Mouse (Mus musculus) cerebellum, adult 2 months (tissue): ENCODE data around the gene Thg1l. TPM values are rescaled to one million over a fixed set of nuclear protein-coding genes. Genes with fewer than 3 reads are reported as not detected.

Experiments used
- DNase-seq, 2 experiments: peaks; one replicate each; pipeline ENCODE4 v3.0.0; 2021
- H3K27ac ChIP-seq: fragments of 200-500 bp; 2 replicates; pipeline ENCODE4 v1.5.1; 2012; ENCODE audit warnings: low read length, control low read depth, inconsistent platforms; ENCODE audit not compliant: insufficient read depth
- H3K27me3 ChIP-seq: fragments of 200-500 bp; 2 replicates; pipeline ENCODE4 v1.6.1; 2012; ENCODE audit warnings: inconsistent platforms, mild to moderate bottlenecking, low read length, moderate library complexity; ENCODE audit not compliant: control insufficient read depth, insufficient read depth
- H3K4me1 ChIP-seq: fragments of 200-500 bp; 2 replicates; pipeline ENCODE4 v1.6.1; 2011; ENCODE audit warnings: low read length; ENCODE audit not compliant: control insufficient read depth, insufficient read depth
- H3K4me3 ChIP-seq: fragments of 200-500 bp; replicated peaks from 2 replicates; pipeline ENCODE3; 2011; ENCODE audit warnings: mild to moderate bottlenecking, low read depth, low read length, control low read depth; ENCODE audit not compliant: insufficient read depth
- CTCF ChIP-seq: fragments of 200-500 bp; IDR thresholded peaks from 2 replicates; pipeline ENCODE4 v1.5.1; 2011; ENCODE audit warnings: low read depth, mild to moderate bottlenecking, control low read depth, low read length, moderate library complexity, borderline replicate concordance; ENCODE audit not compliant: insufficient read depth
- POLR2A ChIP-seq: fragments of 200-500 bp; IDR thresholded peaks from 2 replicates; pipeline ENCODE4 v1.6.1; 2011; ENCODE audit warnings: low read length, control low read depth, borderline replicate concordance; ENCODE audit not compliant: insufficient read depth
- WGBS: fragments of 180-500 bp; shearing (Covaris S2); methylation state at CpG from one replicate; pipeline ENCODE4 v1.1.7; 2018; 5-methylcytosine and 5-hydroxymethylcytosine counted together
- polyA plus RNA-seq: library from polyadenylated mRNA; depleted of rRNA; stranded (reverse); fragments of >200 nt; gene quantifications from 2 replicates; pipeline ENCODE4 v1.2.3, GENCODE M21; 2012

The Thg1l gene
- polyA plus RNA-seq, 1 experiment = 6.8 TPM

DNA sequence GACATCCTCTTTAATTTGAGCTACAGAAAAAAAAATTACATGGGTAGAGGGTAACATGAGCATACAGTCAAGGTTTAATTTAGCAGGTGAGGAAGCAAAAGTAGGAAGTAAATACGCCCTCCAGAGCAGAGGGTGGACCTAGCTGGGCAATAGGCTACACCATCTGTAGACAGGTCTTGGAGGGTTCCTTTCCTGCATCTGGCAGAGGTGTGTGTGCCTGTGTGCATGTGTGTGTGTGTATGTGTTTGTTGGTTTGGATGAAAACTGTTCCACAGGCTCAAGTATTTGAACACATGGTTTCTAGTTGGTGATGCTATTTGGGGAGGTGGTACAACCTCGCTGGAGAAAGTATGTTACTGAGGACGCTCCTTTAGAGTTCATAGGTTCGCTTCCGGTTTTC lies 18.3 kb upstream of the Thg1l start:
- Histone ChIP-seq H3K27ac (no peak overlapping the region), H3K4me3 (no peak overlapping the region), H3K27me3 (no peaks in the 10 kb centered on the region), H3K4me1 (no peaks in the 10 kb centered on the region)
- no peak for TF ChIP-seq POLR2A
- TF ChIP-seq CTCF = no peak
- 85% methylated on average over 5 of the region's 5 CpGs for WGBS
- DNase-seq = no peak

GRCm38 (mm10) chr11:45968466-45968865 lies 13.2 kb upstream of the Thg1l start:
- no peak for TF ChIP-seq CTCF
- TF ChIP-seq POLR2A = no peak
- 83% methylated on average over 3 of the region's 3 CpGs for WGBS

DNA sequence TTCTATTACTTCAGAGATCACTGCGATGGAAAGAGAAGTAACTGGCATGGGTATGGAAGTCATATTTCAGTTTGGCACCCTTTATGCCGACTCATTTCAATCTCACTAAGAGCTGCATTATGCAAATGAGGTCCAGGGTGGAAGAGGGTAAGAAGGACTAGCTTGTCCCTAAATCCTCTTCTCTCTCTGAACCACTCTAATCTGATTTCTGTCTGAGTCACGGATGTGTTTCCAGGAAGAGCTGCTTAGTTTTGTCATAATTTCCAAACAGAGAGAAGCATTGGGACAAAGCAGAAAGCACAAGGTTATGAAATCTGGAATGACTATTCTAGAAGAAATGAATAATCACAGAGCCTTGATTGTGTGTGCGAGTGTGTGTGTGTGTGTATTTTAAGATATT lies 11.6 kb upstream of the Thg1l start:
- Histone ChIP-seq H3K4me1 (no peaks in the 10 kb centered on the region), H3K4me3 (no peak overlapping the region), H3K27me3 (no peaks in the 10 kb centered on the region), H3K27ac (no peak overlapping the region)
- DNase-seq = no peak
- WGBS = 82% methylated on average over 4 of the region's 4 CpGs
- TF ChIP-seq POLR2A (no peak), CTCF (no peak)

More at GRCm38 (mm10) chr11:45968466-45968865, 13.2 kb upstream of the Thg1l start:
- Histone ChIP-seq H3K4me3 (no peak overlapping the region), H3K27me3 (no peaks in the 10 kb centered on the region), H3K27ac (no peak overlapping the region), H3K4me1 (no peaks in the 10 kb centered on the region)
- no peak for DNase-seq

DNA sequence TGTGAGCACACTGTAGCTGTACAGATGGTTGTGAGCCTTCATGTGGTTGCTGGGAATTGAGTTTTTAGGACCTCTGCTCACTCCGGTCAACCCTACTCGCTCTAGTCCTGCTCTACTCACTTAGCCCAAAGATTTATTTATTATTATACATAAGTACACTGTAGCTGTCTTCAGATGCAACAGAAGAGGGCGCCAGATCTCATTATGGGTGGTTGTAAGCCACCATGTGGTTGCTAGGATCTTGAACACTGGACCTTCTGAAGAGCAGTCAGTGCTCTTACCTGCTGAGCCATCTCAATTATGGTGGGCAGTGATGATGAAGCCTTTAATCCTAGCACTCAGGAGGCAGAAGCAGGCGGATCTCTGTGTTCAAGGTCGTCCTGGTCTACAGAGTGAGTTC lies 4.7 kb upstream of the Thg1l start:
- H3K4me1 ChIP-seq = no peaks in the 10 kb centered on the region
- 86% methylated on average over 5 of the region's 5 CpGs for WGBS
- no peak overlapping the region for H3K27ac ChIP-seq
- H3K4me3 ChIP-seq = no peak overlapping the region
- no peaks in the 10 kb centered on the region for H3K27me3 ChIP-seq
- no peak for DNase-seq
- TF ChIP-seq POLR2A = no peak
- TF ChIP-seq CTCF = no peak

GRCm38 (mm10) chr11:45959598-45959997 lies 4.3 kb upstream of the Thg1l start:
- no peak for DNase-seq
- TF ChIP-seq CTCF (no peak), POLR2A (no peak)
- H3K4me3 ChIP-seq = no peak overlapping the region
- WGBS = 71% methylated on average over 3 of the region's 3 CpGs
- no peak overlapping the region for H3K27ac ChIP-seq
- H3K4me1 ChIP-seq = no peaks in the 10 kb centered on the region
- no peaks in the 10 kb centered on the region for H3K27me3 ChIP-seq

DNA sequence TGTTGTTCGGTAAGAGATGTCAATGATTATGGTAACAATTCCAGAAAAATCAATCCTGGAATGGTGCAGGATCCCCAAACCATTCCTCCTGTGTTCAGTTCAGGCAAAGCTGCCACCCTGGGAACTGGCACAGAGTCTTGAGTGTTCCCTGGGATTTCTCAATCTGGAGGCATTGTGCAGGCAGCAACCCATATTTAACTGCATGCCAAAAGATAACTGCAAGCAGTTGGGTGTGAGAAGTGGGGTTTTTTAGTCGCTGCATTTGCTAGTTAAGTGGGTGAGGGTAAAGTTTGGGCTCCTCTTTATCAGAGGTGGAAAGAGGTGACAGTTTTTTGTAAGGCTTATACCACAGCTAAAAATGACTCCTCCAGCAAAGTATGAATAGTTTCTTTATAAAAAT lies 7.8 kb downstream of the Thg1l start:
- TF ChIP-seq POLR2A (no peak), CTCF (no peak)
- no peak overlapping the region for H3K27ac ChIP-seq
- 37% methylated on average over 2 of the region's 2 CpGs for WGBS
- H3K4me3 ChIP-seq = no peak overlapping the region
- H3K4me1 ChIP-seq = peaks cover 6% of the 10 kb centered on the region; the same call in 1 of the 2 replicates
- H3K27me3 ChIP-seq = no peaks in the 10 kb centered on the region
- DNase-seq = no peak

DNA sequence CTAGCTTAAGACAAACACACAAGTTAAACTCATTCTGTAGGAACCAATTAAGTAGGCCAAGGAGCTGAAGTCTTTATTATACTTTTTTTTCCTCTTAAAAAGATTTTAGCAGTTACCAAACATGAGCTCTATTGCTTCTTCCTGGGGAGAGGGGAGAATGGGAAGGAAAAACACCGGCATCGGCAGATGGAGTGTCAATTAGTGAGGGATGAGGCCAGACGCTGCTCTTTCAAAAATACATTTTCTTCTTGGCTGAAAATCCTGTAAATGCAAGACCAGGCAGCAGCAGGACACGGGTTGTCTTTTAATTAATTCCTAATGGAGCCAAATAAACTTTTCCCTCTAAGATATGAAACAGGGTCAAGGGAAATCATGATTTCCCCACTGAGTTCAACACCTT lies 8.5 kb downstream of the Thg1l start:
- Histone ChIP-seq H3K4me3 (no peak overlapping the region), H3K4me1 (0 out of 2 replicates have a peak, but pooled peaks cover 6% of the 10 kb centered on the region), H3K27ac (no peak overlapping the region), H3K27me3 (no peaks in the 10 kb centered on the region)
- WGBS = 24% methylated on average over 4 of the region's 4 CpGs
- TF ChIP-seq POLR2A (no peak), CTCF (no peak)
- peak in 1 of 2 experiments; percentile 38 for DNase-seq

DNA sequence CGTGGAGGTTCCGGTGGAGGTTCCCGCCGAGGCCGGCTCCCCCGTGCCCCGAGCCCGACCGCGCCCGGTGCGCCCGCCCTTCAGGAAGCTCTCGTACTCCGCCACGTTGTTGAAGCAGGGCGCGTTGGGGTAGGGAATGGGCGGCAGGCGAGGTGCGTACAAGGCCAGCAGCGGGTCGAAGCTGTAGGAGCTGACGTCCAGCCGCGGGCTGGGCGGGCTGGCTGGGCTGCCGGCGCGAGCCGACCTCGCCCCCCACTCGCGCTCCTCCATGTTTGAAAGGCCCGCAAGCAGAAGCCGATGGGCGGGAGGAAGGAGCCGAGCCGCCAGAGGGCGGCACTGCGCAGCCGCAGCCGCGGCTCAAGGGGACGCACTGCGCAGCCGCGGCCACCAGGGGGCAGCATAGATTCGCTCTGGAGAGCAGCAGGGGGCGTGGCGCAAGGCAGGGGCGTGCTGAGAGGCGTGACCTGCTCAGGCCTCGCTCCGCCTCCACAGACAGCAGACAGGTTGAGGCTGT lies 10.6 kb downstream of the Thg1l start, which contains the start of gene Lsm11:
Gene Lsm11, minus strand, starts transcription at position 293 of the 514 bp plus-strand sequence.
- Histone ChIP-seq H3K27me3 (no peaks in the 10 kb centered on the region), H3K4me3 (peak within 1 kb of the TSS; percentile 85), H3K27ac (no peak within 1 kb of the TSS; the same call in 1 of the 2 replicates), H3K4me1 (0 out of 2 replicates have a peak, but pooled peaks cover 6% of the 10 kb centered on the region)
- 1% methylated on average over 46 of the region's 55 CpGs for WGBS
- DNase-seq = peak; percentile 92 to 99
- TF ChIP-seq CTCF (peak; percentile 96), POLR2A (no peak)

GRCm38 (mm10) chr11:45943891-45944642 lies 11.2 kb downstream of the Thg1l start:
- H3K4me1 ChIP-seq = 0 out of 2 replicates have a peak, but pooled peaks cover 6% of the 10 kb centered on the region
- DNase-seq = peak; percentile 25 to 43
- TF ChIP-seq CTCF = no peak
- TF ChIP-seq POLR2A = no peak
- H3K4me3 ChIP-seq = peak overlapping the region; percentile 85
- no peaks in the 10 kb centered on the region for H3K27me3 ChIP-seq
- under 1% methylated on average over 49 of the region's 49 CpGs for WGBS
- H3K27ac ChIP-seq = no peak overlapping the region; the same call in 1 of the 2 replicates
